Mouse (Mus musculus): ENCODE measurements at regions not wholly inside any gene's neighbourhood (a gene's known extent, or its start where the extent isn't known, plus 50 kb on each side); places are given as distances from the start of the nearest gene placed in this dataset.
A peak's percentile ranks its signal among the peaks of the same experiment; 100 is the strongest.

- ATAC-seq (replicated peaks; ENCODE audit: low FRiP score, low TSS enrichment, poor library complexity, severe bottlenecking), result no peak
Observed at GRCm38 (mm10) chr5:74121861-74122630, 53.8 kb upstream of the Usp46 start.

GRCm38 (mm10) chr5:74126015-74126896 lies 58.0 kb upstream of the Usp46 start:
- ATAC-seq (replicated peaks; ENCODE audit: low FRiP score, low TSS enrichment, poor library complexity, severe bottlenecking), result peak; percentile 100

- ATAC-seq (replicated peaks; ENCODE audit: low FRiP score, low TSS enrichment, poor library complexity, severe bottlenecking), result no peak
Observed at GRCm38 (mm10) chr5:74127518-74127917, 59.3 kb upstream of the Usp46 start.

- ATAC-seq (replicated peaks; ENCODE audit: low FRiP score, low TSS enrichment, poor library complexity, severe bottlenecking), result no peak
Observed at GRCm38 (mm10) chr5:74129636-74130035, 61.4 kb upstream of the Usp46 start.

- ATAC-seq (replicated peaks; ENCODE audit: low FRiP score, low TSS enrichment, poor library complexity, severe bottlenecking), result no peak
Observed at GRCm38 (mm10) chr5:74132671-74133070, 62.4 kb upstream of the Rasl11b start.

- ATAC-seq (replicated peaks; ENCODE audit: low FRiP score, low TSS enrichment, poor library complexity, severe bottlenecking), result no peak
Observed at GRCm38 (mm10) chr5:74136377-74136776, 58.7 kb upstream of the Rasl11b start.

- ATAC-seq (replicated peaks; ENCODE audit: low FRiP score, low TSS enrichment, poor library complexity, severe bottlenecking), result no peak
Observed at GRCm38 (mm10) chr5:74136868-74137439, 58.1 kb upstream of the Rasl11b start.

GRCm38 (mm10) chr5:74143994-74144393 lies 51.1 kb upstream of the Rasl11b start:
- peak; percentile 91 for ATAC-seq (replicated peaks; ENCODE audit: low FRiP score, low TSS enrichment, poor library complexity, severe bottlenecking)

- no peak for ATAC-seq (replicated peaks; ENCODE audit: low FRiP score, low TSS enrichment, poor library complexity, severe bottlenecking)
Observed at GRCm38 (mm10) chr5:74144765-74145164, 50.3 kb upstream of the Rasl11b start.

All from megakaryocyte-erythroid progenitor cell, adult 5-6 weeks (primary cell).